Mouse (Mus musculus) lung, postnatal 0 days (tissue): ENCODE data around the gene Rnase13.

ENCODE experiments used
- CTCF ChIP-seq: IDR thresholded peaks from 2 replicates; pipeline ENCODE4 v1.5.1; 2016; ENCODE audit warnings: antibody characterized with exemption, mild to moderate bottlenecking
- EP300 ChIP-seq: IDR thresholded peaks from 2 replicates; pipeline ENCODE4 v1.6.1; 2016; ENCODE audit warnings: antibody characterized with exemption, mild to moderate bottlenecking, control low read depth

- TF ChIP-seq CTCF (peak; percentile 27), EP300 (no peak)
Observed at GRCm38 (mm10) chr14:51929968-51930367, 7.4 kb upstream of the Rnase13 start.
